Mouse (Mus musculus) heart, adult 18-20 months (tissue): Measurements from ENCODE around the gene Spata6. TPM values are rescaled to one million over a fixed set of nuclear protein-coding genes. Genes with fewer than 3 reads are reported as not detected.
A peak's percentile ranks its signal among the peaks of the same experiment; 100 is the strongest.

Source experiments
- DNase-seq, 2 experiments: peaks; one replicate each; pipeline ENCODE4 v3.0.0; 2021 to 2022; ENCODE audit warnings: mixed read lengths in 1 of 2
- long read RNA-seq, 2 experiments: library from polyadenylated mRNA; stranded (forward); transcript quantifications; one replicate each; pipeline ENCODE4 v2.0.0; 2021
- total RNA-seq, 2 experiments: library from RNA; stranded (reverse); gene quantifications; 2 replicates each; pipeline ENCODE4 v1.2.3; 2021

Gene Spata6
- 10 to 100 TPM in 1 of 2 experiments, 1 to 10 TPM in 1; 6.7 to 10.3 TPM for total RNA-seq
- long read RNA-seq, experiment 1, partial matches to known transcripts = 0 of 5 reads
- long read RNA-seq, experiment 1, other reads (novel, unspliced or antisense) = 2 of 5 reads
- long read RNA-seq, experiment 2, partial matches to known transcripts = 0 of 1 reads
- long read RNA-seq, experiment 2, other reads (novel, unspliced or antisense) = 1 of 1 reads

GRCm38 (mm10) chr4:111719776-111720661 is at the start of gene Spata6:
TSS of gene Spata6 (plus strand) at chr4:111719984.
- peak; percentile 93 to 96 for DNase-seq

DNA sequence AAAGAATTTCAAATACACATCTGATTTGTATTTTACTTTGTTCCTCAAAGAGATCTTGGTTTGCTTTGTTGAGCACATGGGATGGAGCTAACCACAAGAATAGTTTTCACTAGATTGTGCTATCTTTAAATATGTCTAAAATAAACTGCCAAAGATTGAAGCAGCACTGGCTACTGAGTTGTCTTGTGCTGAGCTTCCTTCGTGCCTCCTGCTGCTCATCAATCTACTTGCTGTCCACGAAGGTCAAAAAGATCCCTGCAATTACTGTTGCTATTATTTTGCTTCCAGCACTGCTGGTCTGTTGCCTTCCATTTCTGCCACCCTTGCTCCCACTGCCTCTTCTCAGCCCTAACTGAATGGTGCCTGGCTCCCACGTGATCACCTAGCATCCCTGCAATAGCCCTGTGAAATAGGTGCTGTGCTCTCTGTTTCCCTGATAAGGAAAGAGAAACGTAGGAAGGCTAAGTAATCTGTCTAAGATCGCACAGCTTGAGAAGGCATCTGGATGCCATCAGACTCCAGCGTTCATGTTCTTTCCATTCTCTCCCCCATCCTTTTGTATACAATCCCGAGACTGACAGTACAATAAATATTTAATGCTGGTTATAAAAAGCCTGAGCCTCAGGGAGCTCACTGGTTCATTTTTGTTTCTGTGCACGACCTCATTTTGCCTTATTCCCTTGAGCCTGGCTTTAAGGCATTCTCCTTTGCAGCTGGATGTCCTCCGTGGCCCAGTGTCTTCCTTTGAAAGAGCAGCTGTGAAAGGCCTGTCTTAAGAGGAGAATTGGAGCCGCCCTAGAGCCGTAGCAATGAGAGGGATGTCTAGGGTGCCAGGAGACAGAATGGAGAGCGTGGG is 49.0 kb upstream of the Spata6 start:
- DNase-seq = peak; percentile 7 to 28

DNA sequence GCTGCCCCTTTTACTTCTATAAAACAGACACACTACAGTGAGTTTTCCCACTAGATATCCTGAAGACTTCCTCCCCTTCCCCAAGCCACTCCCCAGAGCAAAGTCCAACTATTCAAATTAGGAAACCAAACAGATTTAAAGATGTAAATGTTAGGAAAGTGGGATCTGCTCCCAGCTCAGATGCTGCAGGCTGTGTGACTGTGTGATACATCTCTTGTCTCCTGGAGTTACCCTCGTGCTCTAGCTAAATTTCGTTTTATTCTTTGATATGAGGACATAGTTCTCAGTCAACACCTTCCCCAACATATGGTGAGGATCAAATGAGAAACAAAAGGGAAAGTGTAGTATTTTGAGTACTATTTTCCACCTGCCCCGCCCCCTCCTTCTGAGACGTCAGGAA is 48.3 kb upstream of the Spata6 start:
- DNase-seq = no peak

DNA sequence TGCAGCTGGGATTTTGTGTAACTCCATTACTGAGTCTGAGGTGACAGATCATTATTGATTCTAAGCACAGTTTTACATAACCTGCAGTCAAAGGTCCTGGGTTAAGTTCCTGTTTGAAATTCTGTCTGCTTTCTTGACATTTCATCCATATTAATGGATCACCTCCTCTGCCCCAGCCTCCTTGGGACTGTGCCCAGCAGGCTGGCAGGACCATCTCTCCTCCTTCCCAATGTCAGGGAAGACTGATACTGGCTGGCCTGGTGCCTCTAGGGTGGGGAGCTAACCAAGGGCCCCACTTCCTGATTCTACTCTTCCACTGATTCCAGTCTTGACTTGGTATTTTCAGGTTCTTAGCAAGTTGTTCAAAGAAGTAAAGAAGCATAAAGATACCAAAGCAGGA is 45.9 kb upstream of the Spata6 start:
- no peak for DNase-seq

GRCm38 (mm10) chr4:111681926-111682325 is 37.9 kb upstream of the Spata6 start:
- no peak for DNase-seq

DNA sequence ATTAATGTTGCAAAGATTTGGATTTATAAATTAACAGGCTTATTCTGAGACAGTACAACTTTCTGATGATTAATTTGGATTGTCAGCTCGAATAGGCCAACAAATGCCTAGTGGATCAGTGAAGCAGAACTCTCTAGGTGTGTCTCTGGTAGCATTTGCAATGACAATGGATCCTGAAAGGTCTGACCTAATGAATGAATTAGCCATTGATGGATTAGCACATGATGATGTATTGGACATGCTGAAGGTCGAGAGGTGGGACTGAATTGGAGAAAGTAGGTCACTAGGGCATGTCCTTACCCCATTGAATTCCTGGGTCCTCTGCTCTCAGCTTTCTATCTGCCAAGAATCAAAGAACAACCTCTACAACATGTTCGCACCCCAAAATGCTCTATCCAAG is 37.0 kb upstream of the Spata6 start:
- no peak for DNase-seq

GRCm38 (mm10) chr4:111683843-111684242 is 35.9 kb upstream of the Spata6 start:
- DNase-seq = no peak

- no peak for DNase-seq
Measured at GRCm38 (mm10) chr4:111685951-111686350, 33.8 kb upstream of the Spata6 start.

DNA sequence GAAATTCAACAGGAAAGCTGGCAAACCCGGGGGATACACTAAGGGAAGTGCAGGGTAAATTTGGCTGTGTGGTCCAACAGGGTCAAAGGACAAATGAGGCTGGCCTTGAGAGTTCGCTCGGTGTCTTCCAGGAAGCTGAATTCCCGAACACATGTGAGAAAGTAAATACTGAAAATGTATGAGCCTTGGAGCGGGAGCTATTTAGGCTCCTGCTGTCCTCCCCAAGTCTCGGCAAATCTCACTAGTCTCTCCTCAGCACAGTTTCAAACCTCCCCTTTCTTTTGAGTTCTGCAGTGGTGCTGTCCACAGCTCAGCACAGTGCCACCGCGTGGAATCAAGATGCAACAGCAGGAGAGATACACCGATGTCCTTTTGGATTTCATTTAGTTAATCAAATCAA is 32.8 kb upstream of the Spata6 start:
- DNase-seq = peak; percentile 53 to 66

GRCm38 (mm10) chr4:111687613-111688012 is 32.2 kb upstream of the Spata6 start:
- peak; percentile 72 to 91 for DNase-seq

DNA sequence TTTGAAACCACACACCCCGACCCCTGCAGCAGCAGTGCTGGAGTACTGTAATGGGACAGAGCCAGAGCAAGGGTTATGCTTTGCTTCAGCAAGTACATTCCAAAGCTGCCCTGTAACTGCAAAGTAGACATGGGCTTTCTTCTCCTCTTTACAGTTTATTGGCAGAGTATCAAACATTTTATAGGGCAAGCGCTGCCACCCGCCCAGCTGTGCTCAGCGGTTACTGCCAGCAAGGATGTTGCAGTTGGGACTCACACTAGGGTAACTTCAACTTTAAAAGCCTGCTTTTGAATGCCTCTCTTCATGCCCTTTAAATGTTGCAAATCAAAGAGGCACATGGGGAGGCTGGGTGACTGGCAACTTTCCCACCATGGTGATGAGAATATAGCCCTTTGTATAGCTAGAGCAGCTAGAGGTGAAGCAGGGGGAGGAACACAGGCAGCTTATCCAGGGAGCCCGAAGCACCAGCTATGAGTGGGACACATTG is 28.7 kb upstream of the Spata6 start:
- DNase-seq = no peak

DNA sequence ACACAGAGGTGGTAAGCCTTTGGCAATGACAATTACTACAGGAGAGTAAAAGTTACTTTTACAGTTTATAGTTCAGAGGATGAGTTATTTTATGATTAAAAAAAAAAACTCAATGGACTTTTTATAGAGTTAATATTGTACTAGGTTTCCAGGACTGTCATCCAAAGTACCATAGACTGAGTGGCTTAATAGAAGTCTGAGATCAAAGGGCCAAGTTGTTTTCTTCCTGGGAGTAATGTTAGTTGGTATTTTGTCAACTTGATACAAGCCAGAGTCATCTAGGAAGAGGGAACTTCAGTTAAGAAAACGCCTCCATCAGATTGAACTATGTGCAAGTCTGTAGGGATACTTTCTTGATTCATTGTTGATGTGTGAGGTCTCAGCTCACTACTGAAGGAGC is 18.4 kb upstream of the Spata6 start:
- DNase-seq = no peak

DNA sequence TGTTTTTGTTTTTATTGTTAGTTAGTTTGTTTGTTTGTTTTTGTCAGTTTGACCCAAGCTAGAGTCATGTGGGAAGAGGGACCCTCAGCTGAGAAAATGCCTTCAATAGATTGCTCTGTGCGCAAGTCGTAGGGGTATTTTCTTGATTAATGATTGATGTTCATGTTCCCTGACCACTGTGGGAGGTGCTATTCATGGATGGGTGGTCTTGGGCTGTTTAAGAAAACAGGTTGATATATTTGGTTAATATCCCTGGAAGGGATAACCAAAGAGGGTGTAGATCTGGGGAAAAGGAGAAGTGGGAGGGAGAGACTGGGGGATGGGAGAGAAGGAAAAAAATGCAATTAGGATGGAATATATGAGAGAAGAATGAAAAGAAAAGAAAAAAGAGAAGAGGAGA is 15.7 kb upstream of the Spata6 start:
- DNase-seq = no peak

DNA sequence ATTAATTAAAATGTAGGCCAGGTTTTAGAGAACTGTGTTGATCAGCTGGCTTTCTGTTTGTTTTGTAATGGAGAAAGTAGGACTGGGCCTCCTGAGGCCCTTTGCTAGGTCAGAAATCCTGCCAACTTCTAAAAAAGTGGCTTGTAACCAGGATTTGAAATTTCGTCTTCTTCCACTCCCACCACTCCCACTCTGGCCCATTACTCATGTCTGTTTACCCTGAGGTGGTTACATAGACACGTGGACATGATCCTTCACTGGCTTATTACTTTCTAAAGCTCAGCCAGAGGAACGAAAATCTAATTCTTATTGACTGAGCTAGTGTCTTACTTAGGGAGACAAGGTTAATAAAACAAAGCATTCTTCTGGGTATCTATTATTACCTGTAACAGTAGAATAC is 14.8 kb upstream of the Spata6 start:
- no peak for DNase-seq

GRCm38 (mm10) chr4:111719296-111719695 is 488 bp upstream of the Spata6 start:
- DNase-seq = peak; percentile 30 to 47

- no peak for DNase-seq
Measured at GRCm38 (mm10) chr4:111720662-111721003, 849 bp downstream of the Spata6 start.

DNA sequence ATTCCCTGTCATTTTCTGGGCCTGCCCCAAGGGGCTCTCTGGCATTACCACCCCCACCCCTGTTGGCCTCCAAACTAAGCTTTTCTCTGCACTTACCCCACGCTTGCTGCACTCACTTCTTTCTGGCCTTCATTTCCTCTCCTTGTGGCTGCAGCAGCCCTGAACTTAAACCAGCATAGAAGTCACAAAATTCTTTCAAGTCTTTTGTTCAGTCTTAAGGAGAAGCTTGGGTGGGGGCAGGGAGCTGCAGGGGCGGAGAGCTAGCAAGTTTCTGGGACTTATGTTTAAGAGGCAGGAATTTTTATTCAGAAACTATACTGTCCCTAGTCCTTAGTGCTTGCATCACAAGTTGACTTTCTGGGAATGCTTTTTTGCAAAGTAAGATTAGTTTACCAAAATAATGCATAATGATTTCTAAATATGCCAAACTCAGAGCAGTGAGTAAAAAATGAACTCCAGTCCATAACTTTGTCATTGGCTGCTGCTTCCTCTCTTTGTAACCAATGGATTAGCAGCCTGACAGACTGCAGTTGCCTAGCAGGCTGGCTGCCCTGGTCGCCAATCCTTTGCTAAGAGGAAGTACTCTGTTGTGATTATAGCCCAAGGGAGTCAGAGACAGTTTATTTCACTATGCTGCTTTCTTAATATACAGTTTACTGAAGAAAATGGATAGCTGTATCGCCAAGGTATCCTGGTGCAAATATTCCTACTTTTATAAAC is 1.5 kb downstream of the Spata6 start:
- peak; percentile 35 to 55 for DNase-seq

DNA sequence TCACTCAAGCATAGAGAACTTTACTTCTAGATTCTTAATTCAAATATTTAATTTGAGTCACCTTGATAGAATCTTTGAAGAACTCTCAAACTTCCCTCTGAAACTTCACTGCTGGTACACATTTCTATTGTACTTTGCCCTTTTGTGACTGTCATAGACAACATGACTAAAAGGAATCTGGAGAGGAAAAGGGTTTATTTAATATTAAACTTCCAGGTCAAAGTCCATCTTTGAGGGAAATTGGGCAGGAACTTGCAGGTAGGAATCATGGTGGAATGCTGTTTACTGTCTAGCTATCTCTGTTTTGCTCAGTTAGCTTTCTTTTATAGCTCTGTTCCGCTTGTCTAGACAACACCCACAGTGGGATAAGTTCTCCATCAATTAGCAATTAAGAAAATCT is 17.8 kb downstream of the Spata6 start:
- no peak for DNase-seq

DNA sequence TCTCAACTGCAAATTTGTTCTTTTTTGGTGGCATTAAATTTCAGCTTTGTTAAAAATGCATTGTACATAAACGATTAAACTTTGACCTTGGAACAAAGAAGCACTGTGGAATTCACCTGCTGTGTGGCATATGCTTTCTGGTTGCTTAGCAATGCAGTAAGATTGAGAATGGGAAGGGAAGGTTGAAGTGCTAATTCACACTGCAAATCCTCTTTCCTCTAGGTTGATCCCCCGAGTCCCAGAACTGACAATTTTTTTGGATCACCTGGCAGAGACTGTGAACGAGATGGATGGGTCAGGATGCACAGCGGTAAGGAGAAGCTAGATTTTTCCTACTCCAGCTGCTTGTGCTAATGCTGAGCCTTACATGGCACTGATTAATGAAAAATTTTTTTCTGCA is 60.7 kb downstream of the Spata6 start:
- no peak for DNase-seq

- DNase-seq = no peak
Measured at GRCm38 (mm10) chr4:111799892-111800291, 80.1 kb downstream of the Spata6 start.

DNA sequence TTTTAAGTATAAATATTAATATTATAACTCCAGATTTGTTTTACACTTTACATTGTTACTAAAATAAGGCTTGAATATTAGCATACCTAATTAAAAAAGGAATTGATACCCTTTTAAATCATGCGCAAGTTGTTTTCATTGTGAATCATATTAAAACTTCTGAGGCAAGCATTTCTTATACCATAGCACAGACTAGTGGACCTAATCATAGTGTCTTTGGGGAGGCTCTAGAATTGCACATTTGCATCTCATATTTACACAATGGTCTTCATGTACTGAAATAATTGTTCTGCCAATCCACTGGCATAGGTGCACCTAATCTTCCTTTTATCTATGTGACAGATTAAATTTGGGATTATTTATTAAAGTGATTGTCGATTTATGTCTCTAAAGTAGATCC is 83.4 kb downstream of the Spata6 start:
- DNase-seq = no peak

GRCm38 (mm10) chr4:111817478-111817877 is 97.7 kb downstream of the Spata6 start:
- no peak for DNase-seq
